Mouse (Mus musculus) CH12.LX (cell line): Measurements from ENCODE around the gene D17H6S53E. TPM values are rescaled to one million over a fixed set of nuclear protein-coding genes. Genes with fewer than 3 reads are reported as not detected.
A peak's percentile ranks its signal among the peaks of the same experiment; 100 is the strongest.

Experiments
- DNase-seq: peaks from one replicate; pipeline ENCODE4 v3.0.0-alpha.2; 2013; ENCODE audit errors: extremely low read depth
- H3K27ac ChIP-seq: 2 replicates; pipeline ENCODE4 v1.5.1; 2012; ENCODE audit warnings: low read depth, mild to moderate bottlenecking, control low read depth, moderate library complexity; ENCODE audit not compliant: insufficient read depth
- H3K27me3 ChIP-seq: replicated peaks from 2 replicates; pipeline ENCODE3; 2012; ENCODE audit warnings: inconsistent platforms
- H3K36me3 ChIP-seq, 2 experiments: replicated peaks in 1 of 2; 2 replicates each; pipeline versions ENCODE3 to v1.6.1; 2012; ENCODE audit warnings: inconsistent platforms in 1 of 2, low read length in 1 of 2, mild to moderate bottlenecking in 1 of 2, mixed read lengths in 1 of 2, moderate library complexity in 1 of 2; ENCODE audit not compliant: control insufficient read depth in 1 of 2, insufficient read depth in 1 of 2
- H3K4me1 ChIP-seq, 2 experiments: 2 replicates each; pipeline ENCODE4 v1.6.1; 2012; ENCODE audit warnings: inconsistent platforms in 1 of 2, moderate library complexity in 1 of 2; ENCODE audit not compliant: insufficient read depth in 2 of 2, control insufficient read depth in 1 of 2
- H3K4me2 ChIP-seq: 2 replicates; pipeline ENCODE4 v1.6.1; 2012; ENCODE audit warnings: low read depth, mild to moderate bottlenecking, control low read depth; ENCODE audit not compliant: poor library complexity, insufficient read depth, severe bottlenecking
- H3K4me3 ChIP-seq, 3 experiments: fragments of 150-350 bp in 1 of 3; sonication (generic) in 1 of 3; replicated peaks in 1 of 3; 2 replicates each; pipeline versions ENCODE3 to v1.5.1; 2011 to 2012; ENCODE audit warnings: low read depth in 2 of 3, low read length in 2 of 3, mild to moderate bottlenecking in 2 of 3, moderate library complexity in 2 of 3, control low read depth in 1 of 3, improper control_type of control experiment in 1 of 3, inconsistent platforms in 1 of 3, mixed read lengths in 1 of 3; ENCODE audit not compliant: poor library complexity in 1 of 3
- H3K79me2 ChIP-seq: replicated peaks from 2 replicates; pipeline ENCODE4 v1.6.1; 2012; ENCODE audit warnings: mild to moderate bottlenecking, moderate library complexity; ENCODE audit not compliant: control insufficient read depth, poor library complexity, insufficient read depth, severe bottlenecking; ENCODE audit errors: extremely low read depth
- H3K9ac ChIP-seq: 2 replicates; pipeline ENCODE4 v1.6.1; 2012; ENCODE audit warnings: low read depth, mild to moderate bottlenecking, control low read depth, moderate library complexity; ENCODE audit not compliant: insufficient read depth
- H3K9me3 ChIP-seq: replicated peaks from 2 replicates; pipeline ENCODE3; 2012; ENCODE audit warnings: low read length, inconsistent platforms, mixed read lengths
- CTCF ChIP-seq, 2 experiments: IDR thresholded peaks in 1 of 2; conservative IDR thresholded peaks in 1 of 2; 2 replicates each; pipeline ENCODE4 v1.5.1; 2011 to 2012; ENCODE audit warnings: low read depth in 2 of 2, low read length in 2 of 2, improper control_type of control experiment in 1 of 2, inconsistent platforms in 1 of 2, mild to moderate bottlenecking in 1 of 2, moderate library complexity in 1 of 2
- ELF1 ChIP-seq: IDR thresholded peaks from 2 replicates; pipeline ENCODE4 v1.6.1; 2014; ENCODE audit warnings: low read depth, mild to moderate bottlenecking, inconsistent platforms, low read length, improper control_type of control experiment
- EP300 ChIP-seq: IDR thresholded peaks from 2 replicates; pipeline ENCODE4 v1.6.1; 2011; ENCODE audit warnings: low read length, improper control_type of control experiment
- ETS1 ChIP-seq: conservative IDR thresholded peaks from 2 replicates; pipeline ENCODE4 v1.6.1; 2012; ENCODE audit warnings: low read depth, mild to moderate bottlenecking, inconsistent platforms, low read length, improper control_type of control experiment, moderate library complexity
- KAT2A ChIP-seq: IDR thresholded peaks from 2 replicates; pipeline ENCODE4 v1.6.1; 2012; ENCODE audit warnings: low read length, improper control_type of control experiment, inconsistent platforms; ENCODE audit not compliant: insufficient replicate concordance
- MAZ ChIP-seq: IDR thresholded peaks from 2 replicates; pipeline ENCODE4 v1.6.1; 2012; ENCODE audit warnings: low read depth, mild to moderate bottlenecking, inconsistent platforms, low read length, improper control_type of control experiment, moderate library complexity
- MYC ChIP-seq: IDR thresholded peaks from 2 replicates; pipeline ENCODE4 v1.6.1; 2011; ENCODE audit warnings: low read depth, mild to moderate bottlenecking, improper control_type of control experiment, low read length
- NELFE ChIP-seq: IDR thresholded peaks from 2 replicates; pipeline ENCODE4 v1.6.1; 2011; ENCODE audit warnings: low read depth, low read length, improper control_type of control experiment
- POLR2AphosphoS2 ChIP-seq: IDR thresholded peaks from 2 replicates; pipeline ENCODE4 v1.6.1; 2011; ENCODE audit warnings: low read depth, low read length, improper control_type of control experiment
- RAD21 ChIP-seq: IDR thresholded peaks from 2 replicates; pipeline ENCODE4 v1.6.1; 2011; ENCODE audit warnings: low read depth, mild to moderate bottlenecking, low read length, improper control_type of control experiment, moderate library complexity
- SMC3 ChIP-seq: IDR thresholded peaks from 2 replicates; pipeline ENCODE4 v1.6.1; 2011; ENCODE audit warnings: low read depth, low read length, improper control_type of control experiment
- TBP ChIP-seq: conservative IDR thresholded peaks from 2 replicates; pipeline ENCODE4 v1.6.1; 2011; ENCODE audit warnings: low read depth, low read length, improper control_type of control experiment
- ZC3H11A ChIP-seq: IDR thresholded peaks from 2 replicates; pipeline ENCODE4 v1.6.1; 2012; ENCODE audit warnings: low read depth, mild to moderate bottlenecking, inconsistent platforms, low read length, improper control_type of control experiment
- ZNF384 ChIP-seq: IDR thresholded peaks from 2 replicates; pipeline ENCODE4 v1.6.1; 2012; ENCODE audit warnings: low read depth, low read length, improper control_type of control experiment, inconsistent platforms
- dilution Hi-C: fragments of 300-500 bp; cut with MboI; formaldehyde crosslinking; loops from 2 replicates; pipeline ENCODE4 v1.14.3; 2020; ENCODE audit warnings: low sequenced_read_pairs; ENCODE audit not compliant: extremely low pct_unique_long_range_greater_than_20kb, extremely low pct_ligation_motif_present
- in situ Hi-C: fragments of 300-500 bp; cut with MboI; formaldehyde crosslinking; loops from 3 replicates; pipeline ENCODE4 v1.14.3; 2019; ENCODE audit warnings: low sequenced_read_pairs, low pct_ligation_motif_present, low pct_unique_long_range_greater_than_20kb, mixed read lengths
- polyA plus RNA-seq: library from polyadenylated mRNA; unstranded; fragments of >175 nt; gene quantifications from 2 replicates; pipeline ENCODE4 v1.2.1, GENCODE M21; 2012; ENCODE audit warnings: low read depth; ENCODE audit not compliant: insufficient read length
- total RNA-seq, 2 experiments: library from RNA; depleted of rRNA; stranded (reverse); fragments of 300-350 nt in 1 of 2; fragments of >200 nt in 1 of 2; gene quantifications; 2 replicates each; pipeline ENCODE4 v1.2.3; 2012 to 2014

The D17H6S53E gene
- total and polyA plus RNA-seq, 3 experiments: 8.7 to 15.6 (median 11.9) TPM

DNA sequence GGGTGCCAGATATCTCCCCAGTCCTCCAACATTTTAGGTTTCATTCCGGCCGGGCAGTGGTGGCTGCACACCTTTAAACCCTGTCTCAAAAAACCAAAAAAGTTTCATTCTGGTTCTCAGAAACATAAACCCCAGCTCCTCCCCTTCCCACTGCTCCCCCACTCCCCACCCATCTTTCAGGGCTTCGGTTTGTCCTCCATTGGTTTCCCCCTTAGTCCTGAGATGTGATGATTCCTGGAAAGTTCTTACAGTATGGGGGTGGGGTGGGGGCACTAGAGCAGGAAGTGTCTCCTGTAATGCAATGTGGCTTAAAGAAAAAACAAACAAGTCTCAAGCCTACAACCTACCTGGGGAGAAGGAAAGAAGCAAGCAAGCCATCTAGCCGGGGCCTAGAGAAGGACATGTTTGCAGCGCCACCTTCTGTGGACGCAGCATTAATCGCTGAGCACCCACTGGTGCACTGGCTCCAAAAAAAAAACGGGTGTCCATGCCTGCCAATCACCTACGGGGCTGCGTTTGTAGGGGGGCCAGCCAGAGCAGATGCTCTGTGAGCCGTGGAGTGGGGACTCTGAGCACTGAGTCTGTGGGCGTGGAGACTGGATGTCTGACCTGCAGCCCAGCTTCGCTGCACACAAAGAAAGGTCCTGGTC lies 20.3 kb upstream of the D17H6S53E start:
- Histone ChIP-seq H3K4me3 (no peak overlapping the region), H3K4me2 (no peak overlapping the region), H3K9ac (no peak overlapping the region), H3K4me1 (peaks cover 0 to 4% of the 10 kb centered on the region in 2 experiments; a peak in 1 of 4 replicates), H3K36me3 (peaks cover 25 to 41% of the 10 kb centered on the region in 2 experiments), H3K9me3 (no peaks in the 10 kb centered on the region), H3K79me2 (no peaks in the 10 kb centered on the region), H3K27me3 (no peaks in the 10 kb centered on the region), H3K27ac (no peak overlapping the region)
- 0 out of 2 replicates have a peak, but pooled peaks have one; percentile 25 for TF ChIP-seq ZC3H11A
- peak; percentile 81 for TF ChIP-seq ZNF384
- TF ChIP-seq SMC3: peak; percentile 81
- TF ChIP-seq CTCF (conservative IDR thresholded peaks at IDR 0.05 in 1 of 2, IDR thresholded peaks at IDR 0.05 in 1 of 2; ENCODE audit: low read depth in 2 of 2, low read length in 2 of 2): peak in 1 of 2 experiments; percentile 81; a peak in 2 of 4 replicates
- no peak for TF ChIP-seq POLR2AphosphoS2
- no peak for TF ChIP-seq ETS1
- peak; percentile 79 for TF ChIP-seq RAD21
- in situ Hi-C loops (no loop called here), dilution Hi-C loops (no loop called here)
- peak; percentile 30 for DNase-seq

DNA sequence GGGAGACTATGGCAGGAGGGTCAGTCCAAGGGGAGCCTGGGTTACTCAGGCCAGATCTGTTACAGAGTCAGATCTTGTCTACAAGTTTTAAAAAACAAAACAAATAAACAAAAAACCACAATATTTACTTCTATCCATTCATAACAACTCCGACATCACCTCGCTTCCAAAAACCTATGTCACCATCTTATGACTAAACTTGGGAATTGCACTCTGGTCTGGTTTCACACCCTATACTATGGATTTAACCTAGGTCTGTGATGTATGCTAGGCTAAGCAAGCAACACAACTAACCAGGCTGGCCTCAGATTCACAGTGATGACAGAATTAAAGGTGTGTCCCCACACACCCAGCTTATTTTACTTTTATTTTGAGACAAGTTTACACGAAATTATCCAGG lies 19.7 kb upstream of the D17H6S53E start:
- dilution Hi-C loops (no loop called here), in situ Hi-C loops (no loop called here)
- Histone ChIP-seq H3K9ac (no peak overlapping the region), H3K4me1 (peaks cover 0 to 4% of the 10 kb centered on the region in 2 experiments; a peak in 1 of 4 replicates), H3K27ac (no peak overlapping the region), H3K4me2 (no peak overlapping the region), H3K36me3 (peaks cover 18 to 35% of the 10 kb centered on the region in 2 experiments), H3K4me3 (no peak overlapping the region), H3K27me3 (no peaks in the 10 kb centered on the region), H3K79me2 (no peaks in the 10 kb centered on the region), H3K9me3 (no peaks in the 10 kb centered on the region)
- DNase-seq: no peak
- TF ChIP-seq CTCF (conservative IDR thresholded peaks at IDR 0.05 in 1 of 2, IDR thresholded peaks at IDR 0.05 in 1 of 2; ENCODE audit: low read depth in 2 of 2, low read length in 2 of 2) (peak in 1 of 2 experiments; percentile 27; a peak in 1 of 4 replicates), EP300 (no peak), MAZ (no peak), KAT2A (no peak), MYC (no peak), TBP (no peak), ELF1 (no peak), NELFE (no peak), RAD21 (peak; percentile 10)
